Mouse (Mus musculus): ENCODE results near the gene Phtf2.

GRCm38 (mm10) chr5:20834399-20834798 lies 47.5 kb downstream of the Phtf2 start:
- TF ChIP-seq EP300 (IDR thresholded peaks at IDR 0.05) (no peak), CTCF (IDR thresholded peaks at IDR 0.05) (no peak)
